Mouse (Mus musculus) left cerebral cortex, adult 18-20 months (tissue): ENCODE data around the gene Nceh1. TPM values are rescaled to one million over a fixed set of nuclear protein-coding genes. Genes with fewer than 3 reads are reported as not detected.

Experiments
- DNase-seq, 2 experiments: peaks; one replicate each; pipeline ENCODE4 v3.0.0; 2021 to 2022; ENCODE audit warnings: low spot score in 2 of 2, mixed read lengths in 1 of 2
- total RNA-seq, 2 experiments: library from RNA; stranded (reverse); gene quantifications; 2 replicates each; pipeline ENCODE4 v1.2.3; 2021

Nceh1 gene
- total RNA-seq, 2 experiments from 2014 or later = 114 to 130 TPM

- DNase-seq = peak; percentile 86 to 88
Measured at GRCm38 (mm10) chr3:27189320-27190261, 6.8 kb downstream of the Nceh1 start.

DNA sequence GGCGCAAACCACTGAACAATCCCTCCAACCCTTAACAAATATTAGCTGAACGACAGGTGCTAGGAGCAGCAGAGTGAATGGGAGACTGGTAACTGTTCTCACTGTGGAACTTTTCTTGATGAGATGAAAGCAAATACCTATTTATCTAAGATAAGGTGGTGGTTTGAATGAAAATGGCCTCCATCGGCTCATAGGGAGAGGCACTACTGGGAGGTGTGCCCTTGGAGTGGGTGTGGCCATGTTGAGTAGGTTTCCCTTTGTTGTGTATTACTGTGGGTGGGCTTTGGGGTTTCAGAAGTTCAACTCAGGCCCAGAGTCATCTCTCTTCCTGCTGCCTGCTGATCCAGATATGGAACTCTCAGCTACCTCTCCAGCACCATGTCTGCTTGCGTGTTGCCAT is 8.1 kb downstream of the Nceh1 start:
- DNase-seq = no peak

DNA sequence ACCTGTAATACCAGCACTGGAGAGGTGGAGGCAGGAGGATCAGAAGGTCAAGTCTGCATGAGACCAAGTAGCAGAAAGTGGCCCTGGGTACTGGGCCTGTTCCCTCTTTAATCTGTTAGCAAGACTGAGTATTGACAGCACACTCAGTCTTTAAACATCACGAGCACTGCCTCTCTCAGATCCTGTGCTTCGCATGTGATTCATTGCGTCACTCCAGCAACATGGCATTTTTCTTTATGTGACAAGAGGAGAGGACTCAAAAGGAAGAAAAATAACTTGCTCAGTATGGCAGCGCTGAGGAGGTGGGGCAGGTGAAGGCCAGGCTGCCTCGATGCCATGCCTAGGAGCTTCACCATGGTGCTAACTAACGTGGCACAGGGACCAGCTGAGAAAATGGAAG is 9.1 kb downstream of the Nceh1 start:
- no peak for DNase-seq

DNA sequence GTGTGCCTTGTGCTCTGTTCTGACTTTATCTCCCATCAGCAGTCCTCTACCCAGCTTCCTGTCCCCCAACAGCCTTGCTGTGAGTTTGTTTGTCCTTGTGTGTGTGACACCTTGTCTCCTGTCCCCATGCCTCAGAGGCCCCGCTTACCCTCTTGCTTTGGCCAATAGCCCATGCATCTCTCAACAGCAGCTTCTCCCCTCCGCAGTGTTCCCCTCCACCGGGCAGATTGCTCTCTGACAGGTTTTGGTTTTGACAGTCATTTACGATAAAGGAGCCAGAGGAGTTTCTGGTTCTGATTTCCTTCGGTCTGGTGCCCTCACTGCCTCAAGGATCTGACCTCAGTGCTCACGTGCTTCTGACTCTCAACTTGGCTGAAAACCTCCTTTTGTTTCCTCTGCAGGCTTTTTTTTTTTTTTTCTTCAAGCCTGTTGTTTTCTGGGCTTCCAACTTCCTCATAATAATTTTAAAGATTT is 11.1 kb downstream of the Nceh1 start:
- DNase-seq = no peak

DNA sequence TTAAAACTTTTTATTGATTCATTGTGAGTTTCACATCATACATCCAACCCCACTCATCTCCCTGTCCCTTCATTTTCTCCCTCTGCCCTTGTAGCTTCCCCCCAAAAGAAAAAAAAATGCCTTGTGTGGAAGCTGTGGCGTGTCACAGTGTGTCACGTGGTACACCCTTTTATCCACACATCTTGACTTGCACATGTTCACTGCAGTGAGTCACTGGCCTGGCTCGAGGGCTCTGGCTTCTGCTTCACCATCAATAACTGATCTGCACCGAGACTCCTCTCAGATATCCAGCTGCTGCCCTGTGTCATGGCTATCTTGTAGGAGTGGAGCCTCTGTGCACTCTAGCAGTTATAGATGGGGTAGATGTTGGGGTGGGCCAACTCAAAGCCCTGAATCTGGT is 12.4 kb downstream of the Nceh1 start:
- no peak for DNase-seq

GRCm38 (mm10) chr3:27195573-27196227 is 12.9 kb downstream of the Nceh1 start:
- DNase-seq = no peak

- DNase-seq = no peak
Measured at GRCm38 (mm10) chr3:27196529-27196928, 13.8 kb downstream of the Nceh1 start.

GRCm38 (mm10) chr3:27197816-27198215 is 15.1 kb downstream of the Nceh1 start:
- no peak for DNase-seq

GRCm38 (mm10) chr3:27199120-27199519 is 16.4 kb downstream of the Nceh1 start:
- DNase-seq = no peak

GRCm38 (mm10) chr3:27201728-27202411 is 19.1 kb downstream of the Nceh1 start:
- no peak for DNase-seq

GRCm38 (mm10) chr3:27205068-27205467 is 22.3 kb downstream of the Nceh1 start:
- DNase-seq = no peak

- no peak for DNase-seq
Measured at GRCm38 (mm10) chr3:27205514-27206220, 22.9 kb downstream of the Nceh1 start.

DNA sequence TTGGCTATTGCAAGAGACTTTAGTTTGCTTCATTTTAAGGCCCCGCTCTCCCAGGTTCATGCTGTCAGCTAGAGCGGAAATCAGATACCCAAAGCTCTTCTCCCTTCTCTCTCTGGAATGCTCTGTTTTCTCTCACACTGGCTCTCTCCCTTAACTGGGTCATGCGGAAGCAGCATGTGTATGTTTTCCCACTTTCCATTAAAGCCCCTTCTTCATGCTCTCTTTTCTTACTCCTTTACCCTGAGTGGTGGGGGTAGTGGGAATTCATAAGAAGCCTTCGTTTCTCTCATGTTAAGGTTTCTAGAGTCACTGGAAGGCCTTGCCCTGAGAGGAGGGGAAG is 23.4 kb downstream of the Nceh1 start:
- no peak for DNase-seq

DNA sequence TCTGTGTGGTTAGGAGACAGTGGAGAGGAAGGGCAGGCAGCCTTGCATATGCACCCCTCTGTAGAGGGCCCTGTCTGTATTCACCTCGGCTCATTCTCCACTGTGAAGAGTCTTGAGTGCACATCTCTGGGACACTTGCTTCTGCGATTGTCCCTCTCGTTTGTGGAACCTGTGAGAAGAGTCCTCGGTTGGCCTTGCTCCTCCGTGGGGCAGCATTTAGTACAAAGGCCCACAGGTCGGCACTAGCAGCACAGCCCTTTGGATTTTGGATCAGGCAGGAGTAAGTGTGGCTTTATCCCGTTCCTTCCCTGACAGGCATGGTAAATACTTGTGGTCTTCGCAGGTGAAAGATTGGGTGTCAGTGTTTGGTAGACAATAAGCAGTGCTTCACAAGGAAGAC is 23.8 kb downstream of the Nceh1 start:
- DNase-seq = no peak

DNA sequence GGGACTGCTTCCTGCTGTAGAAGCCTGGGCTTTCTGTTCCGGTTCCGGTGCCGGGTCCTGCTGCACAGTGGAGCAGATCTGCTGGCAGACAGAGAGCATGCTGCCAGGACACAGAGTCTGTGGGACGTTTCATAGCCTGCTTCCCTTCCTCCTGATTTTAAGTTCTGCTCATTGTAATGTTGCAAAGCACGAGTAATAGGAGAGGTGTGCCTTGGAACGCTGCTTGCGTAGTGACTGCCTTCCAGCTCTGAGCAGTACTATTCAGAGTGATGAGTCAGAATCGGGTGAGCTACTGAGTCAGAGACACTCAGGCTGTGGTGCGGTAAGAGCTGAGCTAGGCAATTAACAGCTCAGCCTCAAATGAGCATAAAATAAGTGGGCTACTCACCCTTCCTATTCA is 26.9 kb downstream of the Nceh1 start:
- DNase-seq = peak; percentile 54 to 60

- DNase-seq = no peak
Measured at GRCm38 (mm10) chr3:27210271-27210670, 27.5 kb downstream of the Nceh1 start.

GRCm38 (mm10) chr3:27214016-27214816 is 31.5 kb downstream of the Nceh1 start:
- DNase-seq = no peak

DNA sequence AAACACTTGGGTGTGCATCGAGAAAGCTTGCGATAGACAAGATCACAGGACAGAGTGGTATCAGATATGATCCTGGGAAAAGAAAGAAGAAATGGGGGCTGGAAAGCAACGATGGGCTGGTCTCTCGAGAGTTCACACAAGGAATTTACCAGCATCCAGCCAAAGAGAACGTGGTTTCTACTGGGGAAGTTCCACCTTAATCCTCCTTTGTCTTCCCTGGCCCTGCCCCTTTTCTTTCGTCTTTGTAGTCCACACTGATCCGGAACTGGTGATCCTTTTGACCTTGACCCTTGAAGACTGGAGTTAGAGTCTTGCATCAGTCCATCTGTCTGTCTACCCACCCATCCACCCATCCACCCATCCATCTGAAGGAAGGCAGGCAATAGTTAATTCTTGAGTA is 34.6 kb downstream of the Nceh1 start:
- DNase-seq = no peak

GRCm38 (mm10) chr3:27218604-27219003 is 35.8 kb downstream of the Nceh1 start:
- DNase-seq = no peak

DNA sequence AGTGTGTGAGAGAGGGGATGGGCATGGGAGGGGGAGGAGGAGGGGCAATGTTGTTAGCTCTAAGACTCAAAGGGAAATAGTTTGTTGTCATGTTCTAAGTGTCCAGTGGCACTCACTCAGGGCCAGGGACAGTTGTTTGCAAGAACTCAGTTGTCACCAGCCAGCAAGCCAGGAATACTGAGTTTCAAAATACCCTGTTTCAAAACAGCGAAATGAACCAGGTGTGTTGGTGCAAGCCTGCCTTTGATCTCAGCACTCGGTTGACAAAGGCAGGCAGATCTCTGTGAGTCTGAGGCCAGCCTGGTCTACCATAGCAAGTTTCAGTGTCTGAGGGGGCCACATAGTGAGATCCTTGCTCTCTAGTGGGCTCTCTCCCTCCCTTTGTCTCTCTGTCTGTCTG is 39.3 kb downstream of the Nceh1 start:
- no peak for DNase-seq
